Mouse (Mus musculus) stomach, embryonic 15.5 days (tissue): ENCODE data around the gene Car9. TPM values are rescaled to one million over a fixed set of nuclear protein-coding genes. Genes with fewer than 3 reads are reported as not detected.
A peak's percentile ranks its signal among the peaks of the same experiment; 100 is the strongest.

Source experiments
- ATAC-seq: fragments of 200-750 bp; cut with Nextera tagmentation; 2 replicates; pipeline ENCODE4 v1.8.0; 2017; ENCODE audit warnings: low read depth, moderate number of reproducible peaks, moderate TSS enrichment; ENCODE audit not compliant: insufficient read depth, low FRiP score
- H3K27ac ChIP-seq: fragments of 300-500 bp; sonication (generic); 2 replicates; pipeline ENCODE4 v1.5.1; 2015; ENCODE audit warnings: mild to moderate bottlenecking, inconsistent platforms
- H3K27me3 ChIP-seq: fragments of 300-500 bp; sonication (generic); replicated peaks from 2 replicates; pipeline ENCODE4 v1.6.1; 2015; ENCODE audit warnings: inconsistent platforms
- H3K36me3 ChIP-seq: fragments of 300-500 bp; sonication (generic); 2 replicates; pipeline ENCODE4 v1.6.1; 2015; ENCODE audit warnings: inconsistent platforms
- H3K4me1 ChIP-seq: fragments of 300-500 bp; sonication (generic); 2 replicates; pipeline ENCODE4 v1.6.1; 2015; ENCODE audit warnings: inconsistent platforms
- H3K4me2 ChIP-seq: fragments of 300-500 bp; sonication (generic); 2 replicates; pipeline ENCODE4 v1.6.1; 2015; ENCODE audit warnings: mild to moderate bottlenecking, inconsistent platforms
- H3K4me3 ChIP-seq: fragments of 300-500 bp; sonication (generic); replicated peaks from 2 replicates; pipeline ENCODE4 v1.5.1; 2015; ENCODE audit warnings: inconsistent platforms
- H3K9ac ChIP-seq: fragments of 300-500 bp; sonication (generic); 2 replicates; pipeline ENCODE4 v1.6.1; 2015; ENCODE audit warnings: inconsistent platforms
- H3K9me3 ChIP-seq: fragments of 300-500 bp; sonication (generic); 2 replicates; pipeline ENCODE4 v1.6.1; 2016; ENCODE audit warnings: inconsistent platforms
- WGBS: fragments of 180-500 bp; shearing (Covaris S2); methylation state at CpG from one replicate; pipeline ENCODE4 v1.1.7; 2015; 5-methylcytosine and 5-hydroxymethylcytosine counted together
- polyA plus RNA-seq: library from polyadenylated mRNA; unstranded; fragments of >200 nt; fragmentation: Nextera tagmentation; extraction: Ambion mirVana; gene quantifications from 2 replicates; pipeline ENCODE4 v1.2.1, GENCODE M21; 2015

Car9 gene
- polyA plus RNA-seq, 1 experiment from 2014 or later: 30.9 TPM

- Histone ChIP-seq H3K36me3 (peaks cover 30% of the 10 kb centered on the region), H3K27me3 (no peaks in the 10 kb centered on the region), H3K9me3 (no peaks in the 10 kb centered on the region), H3K4me3 (peak overlapping the region; percentile 78), H3K4me2 (peak overlapping the region; percentile 73), H3K4me1 (peaks cover 51% of the 10 kb centered on the region), H3K9ac (0 out of 2 replicates have a peak overlapping the region, but pooled peaks have one; percentile 1), H3K27ac (peak overlapping the region; percentile 93)
- 60% methylated on average over 13 of the region's 13 CpGs for WGBS
- ATAC-seq: no peak
Observed at GRCm38 (mm10) chr4:43559519-43560242, 52.9 kb downstream of the Car9 start.

GRCm38 (mm10) chr4:43560243-43560611 lies 53.5 kb downstream of the Car9 start:
- no peak for ATAC-seq
- H3K27me3 ChIP-seq: no peaks in the 10 kb centered on the region
- H3K9ac ChIP-seq: no peak overlapping the region
- H3K4me3 ChIP-seq: peak overlapping the region; percentile 78
- peaks cover 51% of the 10 kb centered on the region for H3K4me1 ChIP-seq
- H3K36me3 ChIP-seq: peaks cover 28% of the 10 kb centered on the region
- peak overlapping the region; percentile 73 for H3K4me2 ChIP-seq
- H3K27ac ChIP-seq: peak overlapping the region; percentile 93; the same call in 1 of the 2 replicates
- 30% methylated on average over 6 of the region's 6 CpGs for WGBS
- H3K9me3 ChIP-seq: no peaks in the 10 kb centered on the region

GRCm38 (mm10) chr4:43560976-43561375 lies 54.2 kb downstream of the Car9 start:
- Histone ChIP-seq H3K36me3 (peaks cover 28% of the 10 kb centered on the region), H3K9me3 (no peaks in the 10 kb centered on the region), H3K27me3 (no peaks in the 10 kb centered on the region), H3K4me1 (peaks cover 51% of the 10 kb centered on the region), H3K4me3 (peak overlapping the region; percentile 78), H3K9ac (peak overlapping the region; percentile 44; the same call in 1 of the 2 replicates), H3K4me2 (peak overlapping the region; percentile 73), H3K27ac (peak overlapping the region; percentile 100)
- ATAC-seq: no peak
- 19% methylated on average over 2 of the region's 2 CpGs for WGBS

DNA sequence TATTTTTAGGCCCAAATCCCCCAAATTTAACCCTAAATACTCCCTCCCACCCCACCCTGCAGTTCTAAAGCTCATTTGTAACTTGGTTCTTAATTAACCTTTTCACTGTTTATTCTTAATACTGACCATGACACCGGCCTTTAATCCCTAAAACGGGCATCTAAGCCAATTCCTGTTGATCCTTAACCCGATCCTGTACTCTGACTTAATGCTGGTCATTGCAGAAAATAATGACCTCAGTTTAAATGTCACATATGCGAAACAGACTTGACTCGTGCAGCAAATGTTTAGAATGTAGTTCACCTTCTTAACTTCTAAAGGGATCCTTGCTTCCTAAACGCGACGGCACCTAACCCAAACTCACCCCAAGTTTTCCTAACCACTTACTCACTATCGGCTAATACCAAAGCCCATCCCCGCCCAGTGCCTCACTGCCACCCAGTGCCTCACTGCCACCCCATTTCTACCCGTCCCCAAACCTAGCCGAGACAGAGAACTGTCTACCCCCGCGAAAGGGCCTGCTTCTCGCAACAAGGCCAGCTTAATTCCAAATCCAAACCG lies 54.8 kb downstream of the Car9 start:
- Histone ChIP-seq H3K4me3 (peak overlapping the region; percentile 78), H3K4me1 (peaks cover 51% of the 10 kb centered on the region), H3K27ac (peak overlapping the region; percentile 100), H3K27me3 (no peaks in the 10 kb centered on the region), H3K36me3 (peaks cover 28% of the 10 kb centered on the region), H3K9ac (peak overlapping the region; percentile 62), H3K4me2 (peak overlapping the region; percentile 73), H3K9me3 (no peaks in the 10 kb centered on the region)
- 1% methylated on average over 16 of the region's 16 CpGs for WGBS
- ATAC-seq: peak; percentile 27; the same call in 1 of the 2 replicates

GRCm38 (mm10) chr4:43561997-43562768 lies 55.4 kb downstream of the Car9 start, which contains the start of the genes Creb3 and Tln1:
Gene Creb3 (plus strand): TSS chr4:43562332.
Gene Tln1 (minus strand): TSS chr4:43562691.
- Histone ChIP-seq H3K27me3 (no peaks in the 10 kb centered on the region), H3K36me3 (peaks cover 29% of the 10 kb centered on the region), H3K4me3 (peak within 1 kb of the TSS; percentile 78), H3K9me3 (no peaks in the 10 kb centered on the region), H3K9ac (peak within 1 kb of the TSS; percentile 62), H3K4me1 (peaks cover 50% of the 10 kb centered on the region), H3K27ac (peak within 1 kb of the TSS; percentile 100), H3K4me2 (peak within 1 kb of the TSS; percentile 73)
- ATAC-seq: peak; percentile 91
- WGBS: under 1% methylated on average over 62 of the region's 62 CpGs

DNA sequence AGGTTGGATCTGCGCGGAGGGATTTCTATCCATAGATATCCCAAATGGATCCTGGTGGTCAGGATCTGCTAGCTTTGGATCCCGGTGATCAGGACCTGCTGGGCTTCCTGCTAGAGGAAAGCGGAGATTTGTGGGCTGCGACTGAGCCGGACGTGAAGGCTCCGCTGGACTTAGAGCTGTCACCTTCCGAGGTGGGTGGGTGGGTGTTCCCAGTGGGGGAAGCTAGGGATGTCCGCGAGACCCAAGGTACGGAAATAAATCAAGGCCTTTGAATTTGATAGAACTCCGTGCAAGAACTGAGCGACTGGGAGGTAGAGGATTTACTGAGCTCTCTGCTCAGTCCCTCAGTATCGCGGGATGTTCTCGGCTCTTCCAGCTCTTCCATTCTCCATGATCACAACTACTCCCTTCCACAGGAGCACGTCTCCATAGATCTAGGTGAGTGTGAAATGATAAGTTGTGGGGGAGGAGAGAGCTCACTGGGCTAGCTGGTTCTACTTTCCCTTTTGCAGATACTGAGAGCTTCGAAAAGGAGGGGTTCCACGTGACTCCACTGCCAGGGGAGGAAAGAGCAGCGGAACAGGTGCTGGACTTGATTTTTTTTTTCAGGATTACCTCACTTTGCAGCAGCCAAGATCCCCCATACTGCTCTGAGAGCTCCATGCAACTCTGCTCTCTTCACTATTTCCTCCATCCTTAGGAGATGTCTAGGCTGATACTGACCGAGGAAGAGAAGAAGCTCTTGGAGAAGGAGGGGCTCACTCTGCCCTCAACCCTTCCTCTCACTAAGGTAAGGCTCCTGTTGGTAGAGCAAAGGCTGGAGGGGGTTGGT lies 56.2 kb downstream of the Car9 start:
- H3K4me3 ChIP-seq: peak overlapping the region; percentile 78
- peaks cover 35% of the 10 kb centered on the region for H3K36me3 ChIP-seq
- no peaks in the 10 kb centered on the region for H3K27me3 ChIP-seq
- no peaks in the 10 kb centered on the region for H3K9me3 ChIP-seq
- WGBS: 3% methylated on average over 22 of the region's 22 CpGs
- H3K4me2 ChIP-seq: peak overlapping the region; percentile 73
- peak overlapping the region; percentile 36 for H3K9ac ChIP-seq
- no peak for ATAC-seq
- H3K4me1 ChIP-seq: peaks cover 42% of the 10 kb centered on the region
- peak overlapping the region; percentile 100 for H3K27ac ChIP-seq

Other genes with a start within 250 kb of the Car9 start
- gene Atp8b5, start 239.8 kb upstream of the Car9 start, polyA plus RNA-seq: 0.23 and 0.27 TPM in 2 replicates
- gene Rusc2, start 125.0 kb upstream of the Car9 start, polyA plus RNA-seq: 16.3 and 17.2 TPM in 2 replicates
- gene Fam166b, start 77.8 kb upstream of the Car9 start, polyA plus RNA-seq: 0.22 TPM in 1 of 2 replicates, not detected in the other
- 6.2 and 7.4 TPM in 2 replicates for gene Tesk1, start 65.0 kb upstream of the Car9 start, polyA plus RNA-seq
- 3.3 and 5.2 TPM in 2 replicates for gene Cd72, start 52.3 kb upstream of the Car9 start, polyA plus RNA-seq
- not detected in 2 replicates for gene Sit1, start 23.2 kb upstream of the Car9 start, polyA plus RNA-seq
- 104 and 105 TPM in 2 replicates for gene Ccdc107, start 14.1 kb upstream of the Car9 start, polyA plus RNA-seq
- gene Arhgef39, start 7.3 kb upstream of the Car9 start, polyA plus RNA-seq: 44.5 and 52.0 TPM in 2 replicates
- gene Tpm2, start 16.8 kb downstream of the Car9 start, polyA plus RNA-seq: 795 and 837 TPM in 2 replicates
- gene Creb3, start 55.4 kb downstream of the Car9 start, polyA plus RNA-seq: 69.4 and 70.8 TPM in 2 replicates
- gene Tln1, start 55.7 kb downstream of the Car9 start, polyA plus RNA-seq: 76.9 and 81.1 TPM in 2 replicates
- gene Rgp1, start 71.7 kb downstream of the Car9 start, polyA plus RNA-seq: 24.5 and 30.8 TPM in 2 replicates
- 15.6 and 16.1 TPM in 2 replicates for gene Gba2, start 71.9 kb downstream of the Car9 start, polyA plus RNA-seq
- 0.85 and 1.8 TPM in 2 replicates for gene Msmp, start 77.5 kb downstream of the Car9 start, polyA plus RNA-seq
- 9.3 TPM in 2 replicates for gene Npr2, start 125.0 kb downstream of the Car9 start, polyA plus RNA-seq
- gene Spag8, start 146.6 kb downstream of the Car9 start, polyA plus RNA-seq: 0.80 and 1.0 TPM in 2 replicates
- gene Hint2, start 149.5 kb downstream of the Car9 start, polyA plus RNA-seq: 108 and 116 TPM in 2 replicates
- gene Tmem8b, start 162.0 kb downstream of the Car9 start, polyA plus RNA-seq: 4.0 and 4.6 TPM in 2 replicates
- 2.5 and 4.1 TPM in 2 replicates for gene Fam221b, start 162.2 kb downstream of the Car9 start, polyA plus RNA-seq
- gene Olfr70, start 193.8 kb downstream of the Car9 start, polyA plus RNA-seq: not detected in 2 replicates
- not detected in 2 replicates for gene Olfr71, start 203.3 kb downstream of the Car9 start, polyA plus RNA-seq
- 0.67 and 0.87 TPM in 2 replicates for gene Hrct1, start 220.2 kb downstream of the Car9 start, polyA plus RNA-seq
- 0.09 and 0.18 TPM in 2 replicates for gene Spaar, start 223.1 kb downstream of the Car9 start, polyA plus RNA-seq